In the genomic region with DNA sequence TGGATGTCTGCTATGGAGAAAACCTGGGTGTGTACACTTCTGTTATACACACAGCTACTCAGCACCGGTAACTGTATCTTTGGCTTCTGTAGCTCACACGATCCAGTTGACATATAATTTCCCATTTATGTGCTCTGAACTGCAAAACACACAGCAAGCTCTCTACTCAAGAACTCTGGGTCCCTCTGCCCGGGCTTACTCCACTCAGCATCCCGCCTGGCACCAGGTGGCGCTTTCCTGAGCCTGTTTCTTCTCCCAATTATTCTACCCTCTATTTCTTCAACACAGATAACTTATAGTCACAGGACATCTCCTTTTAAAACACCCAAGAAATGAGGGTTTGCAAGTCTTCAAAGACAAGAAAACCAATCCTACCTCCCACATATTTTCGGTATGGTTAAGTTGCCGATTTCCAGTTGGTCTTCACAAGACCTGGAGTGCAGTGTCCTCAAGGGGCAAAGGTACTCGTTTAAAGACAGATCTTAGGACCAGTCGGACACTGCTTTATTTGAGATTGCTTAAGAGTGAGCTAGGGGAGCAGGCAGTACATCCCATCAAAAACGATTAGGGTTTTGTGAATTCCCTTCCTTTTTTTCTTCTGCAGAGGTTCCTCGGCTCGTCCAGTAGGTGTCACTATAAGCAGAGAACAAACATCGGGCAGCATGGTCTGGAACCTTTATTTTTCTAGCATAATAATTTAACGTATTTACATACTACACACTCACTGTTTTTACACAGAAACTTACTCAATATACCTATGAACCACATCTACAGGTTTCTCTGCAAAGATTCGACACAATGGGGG, we compare ENCODE assay signal across 9 mouse cellular contexts. TPM values are rescaled to one million over a fixed set of nuclear protein-coding genes. Genes with fewer than 3 reads are reported as not detected.
A peak's percentile ranks its signal among the peaks of the same experiment; 100 is the strongest.
DNase-seq lines count a peak whose midpoint lies in the region; ATAC-seq lines count a peak whose summit lies in the region.
"Had no signal": no experiment of that assay in that cellular context is flagged by ENCODE, and none has a peak within 500 bp of the region (broad histone marks: within the 10 kb centered on the region; RNA-seq: fewer than 3 reads in every experiment).

No protein-coding gene starts in this region.

- peaks cover 23% of the 10 kb centered on the region for H3K36me3 ChIP-seq in limb, embryonic 12.5 days
- peaks cover 21% of the 10 kb centered on the region for H3K36me3 ChIP-seq in limb, embryonic 10.5 days

- DNase-seq in adrenal gland, postnatal 14 days = peak; percentile 32
- DNase-seq in adrenal gland, postnatal 4 days (ENCODE audit: low spot score in 2 of 2) = no peak
- no peak for DNase-seq in limb, embryonic 10.5 days (ENCODE audit: low spot score)
- peak; percentile 36 to 50 for DNase-seq in kidney, postnatal 36 days
- DNase-seq in layer of hippocampus, adult 9-10 months (ENCODE audit: low spot score) = no peak
- DNase-seq in natural killer cell, adult 2 months (ENCODE audit: low spot score in 2 of 2) = no peak

- 0 out of 2 replicates have a peak overlapping the region, but pooled peaks have one; percentile 42 for H3K27ac ChIP-seq in limb, embryonic 12.5 days
- no peak overlapping the region for H3K27ac ChIP-seq in limb, embryonic 10.5 days

- no peak for ATAC-seq in limb, embryonic 12.5 days (ENCODE audit: insufficient number of reproducible peaks, insufficient read depth, low FRiP score, low TSS enrichment, low read depth)
- peak; percentile 83 for ATAC-seq in common myeloid progenitor, adult 5-6 weeks (replicated peaks; ENCODE audit: low read depth, poor library complexity, severe bottlenecking)

- no peaks in the 10 kb centered on the region for H3K27me3 ChIP-seq in limb, embryonic 12.5 days
- no peaks in the 10 kb centered on the region for H3K27me3 ChIP-seq in limb, embryonic 10.5 days (ENCODE audit: low read depth, poor library complexity, severe bottlenecking)

- H3K9ac ChIP-seq in limb, embryonic 12.5 days (replicated peaks) = no peak overlapping the region

- 48% methylated on average over 15 of the region's 15 CpGs for WGBS in limb, embryonic 12.5 days
- 52% methylated on average over 15 of the region's 15 CpGs for WGBS in limb, embryonic 10.5 days

- no peaks in the 10 kb centered on the region; the same call in 1 of the 2 replicates for H3K9me3 ChIP-seq in limb, embryonic 12.5 days
- no peaks in the 10 kb centered on the region for H3K9me3 ChIP-seq in limb, embryonic 10.5 days (replicated peaks)

- no peak overlapping the region for H3K4me3 ChIP-seq in limb, embryonic 12.5 days (replicated peaks)
- H3K4me3 ChIP-seq in limb, embryonic 10.5 days = no peak overlapping the region
- H3K4me3 ChIP-seq: megakaryocyte, embryonic 14.5 days had no signal

- no peak overlapping the region for H3K4me2 ChIP-seq in limb, embryonic 12.5 days

- peaks cover 25% of the 10 kb centered on the region for H3K4me1 ChIP-seq in limb, embryonic 12.5 days (replicated peaks)
- H3K4me1 ChIP-seq in limb, embryonic 10.5 days = peaks cover 22% of the 10 kb centered on the region
- H3K4me1 ChIP-seq: megakaryocyte, embryonic 14.5 days had no signal

RNA-seq across cellular contexts. Expression of a gene that starts 26.6 kb away (rescaled TPM):
- total RNA-seq in adrenal gland, postnatal 14 days (2021) = 16.3 and 19.2 TPM in 2 replicates
- 10 to 100 TPM; 20.5 to 25.1 TPM for total RNA-seq in adrenal gland, postnatal 4 days (2021)
- 19.0 and 26.5 TPM in 2 replicates for polyA plus RNA-seq in limb, embryonic 12.5 days (2016; fragmentation: Nextera tagmentation; extraction: Ambion mirVana)
- polyA plus RNA-seq in limb, embryonic 10.5 days (2016; fragmentation: Nextera tagmentation; extraction: Ambion mirVana) = 9.0 and 14.2 TPM in 2 replicates
- 0.15 TPM in 1 of 2 replicates, not detected in the other for total RNA-seq in common myeloid progenitor, adult 5-6 weeks (2017)

Comparison
In these comparisons a context has a peak if more than half of its experiments do, and no peak if none do; other contexts are left out.
1. DNase-seq: peak in adrenal gland, postnatal 14 days (single experiment) and kidney, postnatal 36 days (2 of 2); none in adrenal gland, postnatal 4 days (0 of 2), limb, embryonic 10.5 days (single experiment), layer of hippocampus, adult 9-10 months (single experiment) and natural killer cell, adult 2 months (0 of 2).
2. RNA of a gene that starts 26.6 kb away (total RNA-seq): 20.5 to 25.1 TPM in adrenal gland, postnatal 4 days and 16.3 to 19.2 TPM in adrenal gland, postnatal 14 days; 0.15 TPM in common myeloid progenitor, adult 5-6 weeks; every median in the first group is over 10 times any median in the second.